Mouse (Mus musculus) ES-E14 (cell line): Measurements from ENCODE around the gene Oard1. TPM values are rescaled to one million over a fixed set of nuclear protein-coding genes. Genes with fewer than 3 reads are reported as not detected.

Source experiments
- DNase-seq: peaks from one replicate; pipeline ENCODE4 v3.0.0-alpha.2; 2013; ENCODE audit warnings: low read depth, low spot score
- H3K27ac ChIP-seq: 2 replicates; pipeline ENCODE4 v1.5.1; 2012; ENCODE audit warnings: low read depth, mild to moderate bottlenecking, low read length, moderate library complexity, mixed read lengths; ENCODE audit not compliant: poor library complexity, insufficient read depth, severe bottlenecking
- H3K36me3 ChIP-seq: 2 replicates; pipeline ENCODE4 v1.6.1; 2012; ENCODE audit warnings: mild to moderate bottlenecking, low read length, moderate library complexity, mixed read lengths; ENCODE audit not compliant: control insufficient read depth, poor library complexity, insufficient read depth, severe bottlenecking
- H3K4me1 ChIP-seq, 2 experiments: fragments of 150-350 bp in 1 of 2; sonication (generic) in 1 of 2; 2 replicates each; pipeline ENCODE4 v1.6.1; 2012; ENCODE audit warnings: low read length in 2 of 2, mild to moderate bottlenecking in 1 of 2, mixed read lengths in 1 of 2; ENCODE audit not compliant: control insufficient read depth in 2 of 2, insufficient read depth in 2 of 2, poor library complexity in 1 of 2
- H3K4me3 ChIP-seq, 2 experiments: fragments of 150-350 bp in 1 of 2; sonication (generic) in 1 of 2; 2 replicates each; pipeline ENCODE4 v1.5.1; 2012; ENCODE audit warnings: low read length in 2 of 2, low read depth in 1 of 2, mild to moderate bottlenecking in 1 of 2, mixed read lengths in 1 of 2; ENCODE audit not compliant: insufficient read depth in 1 of 2, poor library complexity in 1 of 2, severe bottlenecking in 1 of 2
- H3K9ac ChIP-seq: 2 replicates; pipeline ENCODE4 v1.6.1; 2012; ENCODE audit warnings: low read depth, mild to moderate bottlenecking, low read length, mixed read lengths; ENCODE audit not compliant: poor library complexity, insufficient read depth, severe bottlenecking
- H3K9me3 ChIP-seq: fragments of 150-350 bp; sonication (generic); 2 replicates; pipeline ENCODE4 v1.6.1; 2012; ENCODE audit warnings: low read depth, mild to moderate bottlenecking, low read length; ENCODE audit not compliant: control insufficient read depth, insufficient read depth
- CHD2 ChIP-seq: IDR thresholded peaks from 2 replicates; pipeline ENCODE4 v1.6.1; 2014; ENCODE audit warnings: mild to moderate bottlenecking, low read depth, low read length, inconsistent platforms
- HCFC1 ChIP-seq: IDR thresholded peaks from 2 replicates; pipeline ENCODE4 v1.6.1; 2012; ENCODE audit warnings: low read length, inconsistent platforms, borderline replicate concordance; ENCODE audit not compliant: insufficient read depth
- MAFK ChIP-seq: IDR thresholded peaks from 2 replicates; pipeline ENCODE4 v1.6.1; 2014; ENCODE audit warnings: mild to moderate bottlenecking, low read depth, low read length, inconsistent platforms; ENCODE audit not compliant: insufficient read depth
- ZC3H11A ChIP-seq: IDR thresholded peaks from 2 replicates; pipeline ENCODE4 v1.6.1; 2012; ENCODE audit warnings: low read depth, mild to moderate bottlenecking, inconsistent platforms, low read length, borderline replicate concordance
- ZNF384 ChIP-seq: IDR thresholded peaks from 2 replicates; pipeline ENCODE4 v1.6.1; 2012; ENCODE audit warnings: low read depth, low read length, inconsistent platforms
- in situ Hi-C, 2 experiments: fragments of 600-800 bp; cut with MboI; formaldehyde crosslinking; loops; one replicate each; pipeline ENCODE4 v1.15.1; 2025; ENCODE audit warnings: low sequenced_read_pairs in 2 of 2, inconsistent platforms in 1 of 2; ENCODE audit not compliant: unreplicated experiment in 2 of 2
- total RNA-seq: library from RNA; depleted of rRNA; stranded (reverse); fragments of 300-350 nt; gene quantifications from 2 replicates; pipeline ENCODE4 v1.2.3, GENCODE M21; 2012

The Oard1 gene
- total RNA-seq, 1 experiment = 38.6 TPM

DNA sequence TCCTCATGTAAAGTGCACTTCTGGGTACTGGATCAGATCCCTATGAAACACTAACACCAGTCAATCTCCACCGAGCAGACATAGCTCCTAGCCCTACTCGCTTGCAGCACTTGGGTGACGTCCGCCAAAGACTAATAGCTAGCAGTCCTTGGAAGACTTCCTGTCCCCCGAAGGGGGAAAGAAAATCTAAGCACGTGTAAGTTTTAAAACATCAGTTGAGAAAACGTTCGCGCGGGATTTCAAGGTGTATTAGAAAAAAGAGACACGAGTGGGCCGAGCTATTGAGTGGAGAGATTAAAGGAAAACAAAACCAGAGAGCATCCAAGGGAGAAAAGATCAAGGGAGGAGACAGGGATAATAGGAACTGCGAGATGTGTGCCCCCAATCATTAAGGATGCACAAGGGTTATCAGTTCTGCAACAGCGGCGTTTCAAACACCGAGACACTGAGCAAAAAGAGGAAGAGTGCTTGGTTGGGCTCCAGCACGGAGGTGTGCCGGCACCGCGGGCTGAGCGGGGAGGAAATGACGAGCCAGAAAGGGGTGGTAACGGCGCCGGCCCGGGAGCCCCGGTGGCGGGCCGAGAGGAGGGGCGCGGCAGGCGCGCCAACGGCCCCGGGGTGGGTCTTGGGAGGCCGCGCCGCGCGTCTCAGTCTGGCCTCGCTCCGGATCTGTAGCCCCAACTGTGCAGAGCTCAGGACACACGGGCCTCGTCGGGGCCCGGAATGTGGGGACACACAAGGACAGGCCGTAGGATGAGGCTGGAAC, 1.1 kb upstream of the Oard1 start:
- H3K4me3 ChIP-seq = peak overlapping the region; percentile 84 to 90
- no peak for TF ChIP-seq ZC3H11A
- no peak for TF ChIP-seq HCFC1
- TF ChIP-seq MAFK = no peak
- TF ChIP-seq CHD2 = no peak
- no peak for TF ChIP-seq ZNF384
- DNase-seq = no peak

DNA sequence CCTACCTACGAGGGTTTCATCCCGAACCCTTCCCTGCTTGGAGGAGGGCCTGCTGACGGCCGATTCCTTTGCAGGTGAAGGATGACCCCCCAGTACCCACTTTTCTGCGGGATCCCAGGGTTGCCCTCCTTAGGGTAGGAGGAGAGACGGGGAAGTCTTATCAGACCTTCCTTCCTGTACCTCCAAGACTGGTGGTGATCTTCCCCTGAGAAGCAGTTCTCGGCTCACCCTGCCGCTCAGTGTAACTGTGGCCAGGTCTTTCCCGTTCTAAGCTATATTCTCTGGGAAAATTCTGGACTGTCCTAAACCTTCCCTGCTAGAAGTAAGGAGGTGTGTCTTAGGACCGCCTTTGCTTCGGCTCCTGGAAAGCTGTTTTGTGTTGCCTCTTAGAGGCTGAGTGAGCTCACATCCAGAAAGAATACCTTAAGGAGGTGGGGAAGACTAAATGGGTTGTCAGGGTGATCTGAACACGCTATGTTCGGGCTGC, 528 bp downstream of the Oard1 start:
- TF ChIP-seq HCFC1 (no peak), CHD2 (no peak), ZNF384 (no peak), ZC3H11A (no peak), MAFK (no peak)
- in situ Hi-C loops = no loop called here
- Histone ChIP-seq H3K36me3 (peaks cover 20% of the 10 kb centered on the region), H3K9ac (peak overlapping the region; percentile 100), H3K4me1 (peaks cover 0 to 4% of the 10 kb centered on the region in 2 experiments; a peak in 3 of 4 replicates), H3K27ac (peak overlapping the region; percentile 98), H3K4me3 (peak overlapping the region; percentile 94), H3K9me3 (no peaks in the 10 kb centered on the region)
- no peak for DNase-seq

More for the DNA sequence above, 1.1 kb upstream of the Oard1 start:
- H3K9me3 ChIP-seq = no peaks in the 10 kb centered on the region
- H3K27ac ChIP-seq = peak overlapping the region; percentile 97
- in situ Hi-C loops = no loop called here
- H3K9ac ChIP-seq = peak overlapping the region; percentile 98
- H3K4me1 ChIP-seq = peaks cover 0 to 4% of the 10 kb centered on the region in 2 experiments; a peak in 3 of 4 replicates
- H3K36me3 ChIP-seq = peaks cover 10% of the 10 kb centered on the region

DNA sequence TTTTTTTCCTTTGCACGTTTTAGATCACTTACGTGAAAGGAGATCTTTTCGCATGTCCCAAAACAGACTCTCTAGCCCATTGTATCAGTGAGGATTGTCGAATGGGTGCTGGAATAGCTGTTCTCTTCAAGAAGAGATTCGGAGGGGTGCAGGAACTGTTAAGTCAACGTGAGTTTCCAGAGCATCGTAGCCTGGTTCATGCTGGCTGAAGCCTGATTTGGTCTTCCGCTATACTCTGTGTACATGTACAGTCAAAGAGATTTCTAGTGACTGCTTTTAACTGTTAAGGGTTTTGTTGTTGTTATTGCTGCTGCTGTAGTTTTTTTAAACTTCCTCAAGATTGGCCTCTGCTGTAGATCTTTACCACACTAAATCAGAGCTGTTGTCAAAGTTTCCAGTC, 1.4 kb downstream of the Oard1 start:
- peak overlapping the region; percentile 94; a peak in 3 of 4 replicates for H3K4me3 ChIP-seq
- peak overlapping the region; percentile 4; the same call in 1 of the 2 replicates for H3K9ac ChIP-seq
- peaks cover 22% of the 10 kb centered on the region for H3K36me3 ChIP-seq
- no peak overlapping the region for H3K27ac ChIP-seq
- in situ Hi-C loops = no loop called here
- H3K9me3 ChIP-seq = no peaks in the 10 kb centered on the region
- no peak for TF ChIP-seq MAFK
- TF ChIP-seq ZNF384 = no peak
- no peak for TF ChIP-seq ZC3H11A
- no peak for TF ChIP-seq HCFC1
- TF ChIP-seq CHD2 = no peak
- H3K4me1 ChIP-seq = peaks cover 0 to 4% of the 10 kb centered on the region in 2 experiments; a peak in 3 of 4 replicates
- DNase-seq = no peak

DNA sequence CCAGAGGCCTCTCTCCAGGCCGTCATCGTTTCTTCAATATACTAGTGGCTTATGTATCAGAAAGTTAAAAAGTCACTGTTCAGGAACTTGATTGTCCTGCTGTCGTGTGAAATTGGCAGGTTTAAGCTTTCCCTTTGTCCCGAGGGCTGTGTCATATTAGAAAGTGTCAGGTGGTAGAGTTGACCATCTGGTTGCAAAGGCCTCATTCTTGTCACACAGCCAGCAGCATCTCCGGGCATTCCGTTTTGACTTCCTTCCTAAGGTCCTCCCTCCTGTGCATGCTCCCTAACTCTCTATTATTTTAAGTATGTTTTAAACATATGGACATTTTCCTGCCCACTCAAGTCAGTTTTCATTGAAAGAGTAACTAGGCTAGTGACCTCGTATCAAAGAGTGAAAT, 6.2 kb downstream of the Oard1 start:
- H3K36me3 ChIP-seq = peaks cover 40% of the 10 kb centered on the region
- DNase-seq = no peak
- TF ChIP-seq HCFC1 (no peak), ZNF384 (no peak), CHD2 (no peak), MAFK (no peak), ZC3H11A (no peak)
- H3K27ac ChIP-seq = no peak overlapping the region
- in situ Hi-C loops = no loop called here
- H3K4me1 ChIP-seq = no peaks in the 10 kb centered on the region; a peak in 2 of 4 replicates
- H3K9me3 ChIP-seq = no peaks in the 10 kb centered on the region
- no peak overlapping the region for H3K9ac ChIP-seq
- no peak overlapping the region for H3K4me3 ChIP-seq
